Mouse (Mus musculus): ENCODE results near the gene Ciapin1.

DNA sequence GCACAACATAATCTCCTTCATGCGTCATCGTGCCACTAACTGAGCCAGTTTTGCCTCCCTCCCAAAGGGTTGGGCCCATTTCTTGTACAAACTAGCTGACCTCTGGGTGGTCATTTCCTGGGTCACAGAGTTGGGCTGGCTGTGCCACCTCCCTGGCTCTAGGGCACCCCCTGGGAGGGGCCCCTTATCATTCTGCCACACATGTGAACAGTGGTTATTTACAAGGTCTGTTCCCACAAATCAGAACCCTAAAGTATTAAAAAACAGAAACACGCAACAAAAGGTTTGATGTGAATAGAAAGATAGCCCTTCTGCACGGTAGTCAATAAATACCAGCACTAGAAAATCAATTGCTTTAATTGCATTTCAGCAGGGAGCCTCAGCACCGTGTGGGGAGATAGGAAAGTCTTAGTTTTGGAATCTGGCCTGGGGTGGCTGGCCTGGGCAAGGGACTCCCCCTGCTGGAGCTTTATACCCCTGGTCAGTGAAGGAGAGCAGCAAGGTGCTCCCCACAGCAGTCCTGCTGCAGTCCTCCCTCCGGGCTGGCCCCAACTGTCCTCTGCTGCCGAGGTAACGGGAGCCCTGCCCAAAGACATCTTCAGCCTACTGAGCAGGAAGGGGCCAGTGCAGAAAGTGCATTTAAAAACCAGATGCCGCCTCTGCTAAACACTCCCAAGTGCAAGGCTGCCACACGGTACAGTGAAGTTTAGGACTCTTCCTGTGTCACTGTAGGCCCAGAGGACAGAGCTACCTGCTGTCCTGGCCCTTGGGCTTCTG, 25.9 kb upstream of the Ciapin1 start:
- no peak for TF ChIP-seq POLR2A (IDR thresholded peaks at IDR 0.05; ENCODE audit: low read depth, low read length)
- TF ChIP-seq CTCF (IDR thresholded peaks at IDR 0.05; ENCODE audit: extremely low read depth, insufficient read length, insufficient replicate concordance, low read depth, low read length), result no peak
